Mouse (Mus musculus) embryo, embryonic 11 days (tissue): ENCODE results near the gene Tspan33.
A peak's percentile ranks its signal among the peaks of the same experiment; 100 is the strongest.
"Not testable (repeated sequence)": the region's sequence is repeated elsewhere in the genome, so short reads cannot be mapped to it uniquely, and the experiment has no call there.

Source experiments
- DNase-seq: peaks from one replicate; pipeline ENCODE4 v3.0.0-alpha.2; 2015

Gene Tspan33

DNA sequence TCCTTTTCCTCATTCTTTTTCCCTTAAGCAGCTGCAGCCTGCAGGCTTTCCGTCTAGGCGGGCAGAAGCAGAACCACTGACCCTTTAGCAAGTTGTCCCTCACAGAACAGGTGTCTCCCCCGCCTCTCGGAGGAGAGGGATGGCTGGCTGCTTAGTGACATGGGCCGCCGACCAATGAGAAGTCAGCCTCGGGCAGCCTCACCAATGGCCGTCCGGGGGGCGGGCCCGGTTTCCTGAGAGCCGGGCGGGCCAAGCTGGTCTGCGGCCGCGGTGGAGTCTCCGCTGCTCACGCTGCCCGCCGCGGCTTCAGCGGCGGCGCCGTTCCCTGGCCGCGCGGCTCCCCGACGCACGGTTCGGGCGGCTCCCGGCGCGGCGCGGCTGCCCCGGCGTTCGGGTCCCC lies at the start of gene Tspan33:
Gene Tspan33 (plus strand): TSS at position 270 of the 400 bp plus-strand sequence.
- peak; percentile 97 for DNase-seq

DNA sequence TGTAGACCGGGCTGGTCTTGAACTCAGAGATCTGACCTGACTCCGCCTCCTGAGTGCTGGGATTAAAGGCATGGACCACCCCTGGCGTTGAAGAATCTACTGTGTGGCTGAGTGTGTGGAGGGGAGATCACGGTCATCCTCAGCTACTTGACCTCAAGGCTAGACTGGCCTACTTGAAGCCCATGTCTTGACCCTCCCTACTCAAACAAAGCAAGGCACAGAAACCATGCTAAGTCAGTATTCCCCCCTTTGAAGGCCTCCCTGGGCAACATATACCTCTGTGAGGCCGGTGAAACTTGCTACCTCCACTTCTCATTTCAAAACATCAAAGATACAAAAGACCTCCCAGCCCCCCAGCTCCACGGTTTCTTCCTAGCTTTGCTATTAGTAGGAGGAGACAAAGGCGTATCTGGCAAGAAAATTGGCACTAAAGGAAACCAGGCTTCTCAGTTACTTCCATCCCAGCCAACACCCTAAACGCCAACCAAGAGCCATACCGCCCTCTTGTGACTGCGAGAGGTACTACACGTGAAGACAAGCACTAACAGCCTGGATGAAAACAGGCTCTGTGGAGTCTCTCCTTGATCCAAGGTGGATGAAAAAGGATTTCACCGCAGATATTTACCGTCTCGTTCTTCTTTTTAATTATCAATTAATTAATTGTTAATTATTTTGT lies 44.4 kb upstream of the Tspan33 start:
- peak; percentile 85 for DNase-seq

DNA sequence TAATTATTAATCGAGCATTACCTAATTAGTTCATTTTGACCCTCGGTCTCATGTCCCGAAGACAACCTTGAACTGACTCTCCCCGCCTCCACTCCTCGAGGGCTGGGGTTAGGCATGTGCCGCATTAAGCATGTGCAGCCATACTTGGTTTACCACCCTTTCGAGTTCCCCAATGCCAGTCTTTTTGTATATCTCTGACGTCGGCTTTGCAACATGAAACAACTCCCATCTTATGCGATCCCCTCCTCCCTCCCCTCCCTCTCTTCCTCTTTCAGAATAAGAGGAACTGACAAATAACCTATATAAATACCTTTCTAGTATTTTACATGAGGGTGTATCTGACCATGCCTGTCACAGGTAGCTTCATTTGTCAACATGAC lies 43.9 kb upstream of the Tspan33 start:
- no peak for DNase-seq

DNA sequence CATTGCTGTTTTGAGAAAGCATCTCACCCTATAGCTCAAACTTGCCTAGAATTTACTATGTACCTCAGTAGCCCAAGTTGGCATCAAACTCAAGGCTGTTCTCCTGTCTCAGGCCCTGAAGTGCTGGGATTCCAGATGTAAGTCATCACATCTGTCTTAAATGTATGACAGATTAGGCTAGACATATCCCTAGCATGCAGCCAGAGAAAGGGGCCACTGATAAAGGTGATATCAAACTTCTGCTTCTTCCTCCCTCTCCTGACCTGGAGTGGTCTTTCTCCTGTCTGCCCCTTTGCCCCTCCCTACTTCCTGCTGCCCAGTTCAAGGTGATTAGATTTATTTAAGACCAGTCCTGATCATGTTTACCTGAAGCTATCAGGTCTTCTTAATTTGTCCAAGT lies 40.8 kb upstream of the Tspan33 start:
- no peak for DNase-seq

DNA sequence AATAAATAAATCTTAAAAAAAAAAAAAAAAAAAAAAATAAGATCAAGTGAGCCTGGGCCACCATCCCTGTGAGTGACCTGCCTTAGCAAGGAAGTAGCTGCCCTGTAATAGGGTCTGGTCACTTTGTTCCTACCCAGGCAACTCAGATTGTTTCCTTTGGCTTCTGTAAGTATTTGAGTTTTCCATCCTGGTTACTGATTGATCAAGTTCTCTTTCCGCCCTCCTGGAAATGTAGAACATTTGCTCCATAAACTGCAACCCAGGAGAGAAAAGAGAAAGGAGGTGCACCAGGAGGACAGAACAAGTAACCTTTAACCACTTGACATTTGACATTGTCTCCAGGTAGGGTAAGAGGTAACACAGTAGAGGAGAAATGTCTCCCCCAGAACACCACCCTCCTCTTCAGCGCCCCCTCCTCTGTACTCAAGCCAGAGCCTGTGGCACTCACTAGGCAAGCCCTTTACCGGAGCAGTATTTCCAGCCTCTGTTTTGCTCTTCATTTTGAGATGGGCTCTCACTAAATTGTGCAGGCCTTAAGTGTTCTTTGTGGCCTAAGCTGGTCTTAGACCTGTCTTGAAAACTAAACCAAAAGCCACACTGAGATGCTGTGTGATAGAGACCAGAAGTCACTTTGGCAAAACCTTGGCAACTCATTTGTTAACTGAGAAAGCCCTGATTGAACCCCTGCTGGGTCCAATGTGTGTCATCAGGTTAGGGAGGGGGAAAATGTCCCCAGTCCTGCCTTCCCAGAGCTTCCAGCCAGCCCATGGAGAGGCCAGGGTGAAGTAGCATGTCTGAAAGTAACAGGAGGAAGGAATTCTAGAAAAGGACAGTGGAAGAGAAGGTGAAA lies 35.2 kb upstream of the Tspan33 start:
- no peak for DNase-seq

DNA sequence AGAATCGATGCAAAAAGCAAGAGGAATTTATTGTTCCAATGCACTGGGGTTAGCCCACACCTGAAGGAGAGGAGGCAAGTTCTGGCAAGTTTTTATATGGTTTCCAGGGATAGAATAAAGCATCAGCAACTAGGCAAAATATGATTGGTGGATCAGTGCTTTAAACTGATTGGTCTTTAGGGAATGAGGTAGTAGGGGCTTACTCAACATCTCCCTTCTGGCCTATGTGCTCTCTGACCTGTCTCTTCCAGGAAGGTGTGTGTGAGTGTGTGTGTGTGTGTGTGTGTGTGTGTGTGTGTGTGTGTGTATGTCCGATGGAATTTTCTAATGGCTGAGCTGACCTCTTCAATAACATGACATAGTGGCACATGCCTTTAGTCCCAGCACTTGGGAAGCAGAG lies 34.1 kb upstream of the Tspan33 start:
- no peak for DNase-seq

DNA sequence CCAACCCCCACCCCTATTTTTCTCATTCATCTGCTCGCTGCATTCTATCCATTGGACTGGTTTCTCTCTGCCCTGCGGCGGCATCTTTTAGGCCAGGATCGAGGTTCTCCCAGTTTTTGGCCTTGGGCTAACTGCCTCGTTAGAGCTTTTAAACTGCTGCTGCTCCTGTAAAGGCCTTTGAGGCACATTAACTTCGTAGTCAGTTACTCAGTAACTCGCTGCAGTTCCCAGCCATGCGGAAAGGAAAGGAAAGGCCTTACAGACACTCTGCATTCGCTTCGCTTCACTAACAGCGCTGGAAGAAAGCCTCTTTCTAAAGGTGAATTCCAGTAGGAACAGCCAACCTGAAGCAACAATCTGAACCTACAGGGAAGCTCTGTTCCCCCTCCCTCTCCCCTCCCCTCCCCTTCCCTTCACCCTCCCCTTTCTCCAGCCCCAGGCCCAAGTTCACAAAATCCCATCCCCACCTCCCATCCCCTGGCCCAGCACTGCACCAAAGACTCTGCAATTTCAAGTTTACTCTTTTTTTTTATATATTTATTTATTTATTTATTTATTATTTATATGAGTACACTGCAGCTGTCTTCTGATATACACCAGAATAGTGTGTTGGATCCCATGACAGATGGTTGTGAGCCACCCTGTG lies 33.2 kb upstream of the Tspan33 start:
- no peak for DNase-seq

DNA sequence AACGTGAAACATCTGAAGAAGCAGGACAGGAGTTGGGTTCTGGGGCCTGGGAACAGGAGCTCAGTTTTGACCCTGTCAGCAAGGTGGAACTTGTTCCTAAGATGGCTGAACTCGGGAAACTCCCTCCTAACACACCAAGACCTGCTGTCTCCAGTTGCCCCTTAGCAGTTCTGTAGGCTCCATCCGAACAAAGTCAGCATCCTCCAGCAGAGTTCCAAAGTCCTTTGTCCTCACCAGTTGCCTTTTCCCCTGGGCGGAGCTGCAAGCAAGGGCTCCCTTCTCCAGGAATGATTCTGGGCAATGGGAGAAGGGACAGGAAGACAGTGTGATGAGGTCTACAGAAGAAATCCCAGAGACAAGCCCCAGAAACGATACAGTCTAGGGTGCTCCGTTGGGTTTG lies 26.8 kb upstream of the Tspan33 start:
- no peak for DNase-seq

DNA sequence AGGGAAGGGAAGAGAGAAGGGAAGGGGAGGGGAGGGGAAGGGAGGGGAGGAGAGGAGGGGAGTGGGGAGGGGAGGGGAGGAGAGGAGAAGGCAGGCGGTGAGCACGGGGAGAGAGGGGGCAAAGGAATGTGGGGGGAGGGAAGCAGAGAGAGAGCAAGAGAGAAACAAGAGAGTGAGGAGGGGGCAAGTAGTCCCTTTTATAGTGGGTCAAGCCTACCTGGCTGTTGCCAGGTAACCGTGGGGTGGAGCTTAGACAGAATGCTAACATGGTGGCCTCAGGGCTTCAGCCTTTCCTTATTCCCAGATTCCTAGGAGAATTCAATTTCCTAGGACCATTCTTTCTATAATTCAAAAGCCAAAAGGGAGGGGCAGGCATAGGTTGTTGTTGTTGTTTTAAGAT lies 22.3 kb upstream of the Tspan33 start:
- no peak for DNase-seq

DNA sequence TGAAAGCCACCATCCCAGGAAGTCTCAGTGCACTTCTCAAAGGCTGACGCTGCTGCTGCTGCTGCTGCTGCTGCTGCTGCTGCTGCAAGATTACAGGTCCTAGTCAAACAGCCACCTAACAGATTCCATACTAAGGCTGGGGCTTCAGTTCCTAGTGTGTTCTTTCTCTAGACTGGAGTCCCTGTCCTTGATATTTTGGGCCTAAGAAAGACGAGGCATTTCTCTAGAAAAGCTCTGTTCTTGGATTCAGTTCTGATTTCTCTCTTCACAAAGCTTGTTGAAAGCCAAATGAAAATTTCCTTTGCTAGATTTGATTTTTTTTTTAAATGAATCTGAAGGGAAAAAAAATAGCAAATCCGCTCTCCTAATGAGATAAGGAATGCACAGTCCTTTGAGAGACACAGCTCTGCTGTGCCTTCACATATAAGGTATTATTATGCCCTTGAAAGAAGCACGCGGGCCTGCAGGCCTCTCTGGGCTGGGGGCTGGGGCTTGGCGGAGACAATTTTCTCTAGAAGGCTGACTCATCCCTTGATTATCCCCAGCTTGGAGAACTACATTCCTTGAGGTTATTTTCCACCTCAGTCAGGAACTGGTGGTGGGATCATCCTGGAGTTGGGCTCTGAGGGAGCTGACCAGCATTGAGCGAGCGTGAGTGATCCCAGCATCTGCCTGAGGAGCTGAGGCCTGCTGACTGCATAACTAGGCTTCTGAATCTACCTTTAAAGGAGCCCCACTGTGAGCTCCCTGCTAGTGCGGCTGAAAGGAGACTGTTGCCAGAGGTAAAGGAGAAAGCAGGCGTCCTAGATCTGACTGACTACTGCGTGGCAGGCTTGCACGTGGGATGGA lies 21.2 kb upstream of the Tspan33 start:
- DNase-seq = no peak

DNA sequence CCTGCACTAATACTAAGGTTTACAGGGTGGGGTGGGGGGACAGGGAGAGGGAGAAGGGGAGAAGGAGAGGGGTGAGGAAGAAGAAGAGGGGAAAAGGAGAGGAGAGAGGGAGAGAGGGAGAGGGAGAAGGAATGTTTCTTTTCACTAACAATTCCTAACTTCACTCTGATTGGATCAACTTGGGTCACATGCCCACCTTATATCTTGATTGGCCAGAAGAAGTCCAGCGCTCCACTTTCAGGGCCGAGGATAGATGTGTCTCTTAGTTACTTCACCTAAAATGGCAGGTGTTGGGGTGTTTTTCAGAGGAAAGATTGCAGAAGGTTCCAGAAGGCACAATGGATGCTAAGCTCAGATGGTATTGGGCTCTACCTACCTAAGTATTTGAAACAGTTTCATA lies 20.3 kb upstream of the Tspan33 start:
- DNase-seq = no peak

DNA sequence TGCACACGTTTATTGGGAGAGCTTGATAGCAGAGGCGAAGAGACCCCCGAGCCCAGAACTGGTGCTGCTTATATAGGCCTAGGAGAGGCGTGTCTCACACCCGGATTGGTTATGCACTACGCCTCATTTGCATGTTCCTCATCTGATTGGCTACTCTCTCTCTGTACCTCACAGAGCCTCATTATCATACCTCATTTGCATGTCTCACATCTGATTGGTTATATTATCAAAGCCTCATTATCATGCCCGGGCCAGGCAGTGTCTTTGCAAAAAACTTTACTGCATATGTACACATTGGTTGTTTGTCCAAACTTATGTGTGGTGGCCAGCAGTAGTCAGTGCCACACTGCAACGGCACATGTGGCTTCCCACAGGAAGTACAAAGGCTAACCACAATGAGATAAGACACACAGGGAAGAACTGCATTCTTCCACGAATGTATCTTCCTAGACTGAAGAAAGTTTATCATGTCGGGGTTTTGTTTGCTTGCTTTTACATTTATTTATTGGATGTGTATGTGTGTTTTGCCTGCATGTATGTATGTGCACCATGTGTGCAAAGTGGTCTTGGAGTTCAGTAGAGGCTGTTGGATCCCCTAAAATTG lies 14.0 kb upstream of the Tspan33 start:
- DNase-seq = not testable (repeated sequence)

DNA sequence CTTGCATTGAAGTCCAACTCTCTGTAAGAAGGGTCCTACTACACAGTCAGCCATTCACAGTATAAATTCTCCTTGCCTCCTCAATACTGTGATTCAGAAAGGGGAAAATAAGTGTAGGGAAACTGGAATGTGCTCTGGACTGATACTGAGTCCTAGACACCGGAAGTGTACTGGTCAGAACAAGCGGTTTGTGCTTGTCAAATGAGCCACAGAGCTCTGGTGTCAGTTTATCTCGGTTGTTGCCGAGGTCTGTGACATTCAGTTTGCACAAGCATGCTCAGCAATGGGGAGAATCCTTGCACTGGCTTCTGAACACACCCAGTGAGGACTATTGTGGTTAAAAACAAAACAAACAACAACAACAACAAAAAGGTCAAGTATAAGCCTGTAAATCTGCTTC lies 12.2 kb upstream of the Tspan33 start:
- DNase-seq = no peak

DNA sequence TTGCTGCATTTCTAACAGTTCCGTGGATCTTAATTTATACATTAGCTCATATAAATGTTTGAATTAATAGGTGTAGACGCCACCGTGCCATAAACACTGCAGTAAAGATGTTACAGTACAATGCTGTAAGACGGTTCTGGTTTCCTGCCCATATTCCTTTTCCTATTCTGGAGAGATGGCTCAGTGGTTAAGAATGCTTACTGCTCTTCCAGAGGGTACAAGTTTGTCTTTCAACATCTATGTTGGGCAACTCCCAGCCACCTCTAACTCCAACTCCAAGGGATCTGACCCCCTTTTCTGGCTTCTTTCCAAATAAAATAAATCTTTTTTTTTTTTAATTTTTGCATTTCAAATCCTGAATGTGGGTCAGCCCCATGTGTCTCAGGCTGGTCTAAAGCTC lies 9.3 kb upstream of the Tspan33 start:
- DNase-seq = no peak

DNA sequence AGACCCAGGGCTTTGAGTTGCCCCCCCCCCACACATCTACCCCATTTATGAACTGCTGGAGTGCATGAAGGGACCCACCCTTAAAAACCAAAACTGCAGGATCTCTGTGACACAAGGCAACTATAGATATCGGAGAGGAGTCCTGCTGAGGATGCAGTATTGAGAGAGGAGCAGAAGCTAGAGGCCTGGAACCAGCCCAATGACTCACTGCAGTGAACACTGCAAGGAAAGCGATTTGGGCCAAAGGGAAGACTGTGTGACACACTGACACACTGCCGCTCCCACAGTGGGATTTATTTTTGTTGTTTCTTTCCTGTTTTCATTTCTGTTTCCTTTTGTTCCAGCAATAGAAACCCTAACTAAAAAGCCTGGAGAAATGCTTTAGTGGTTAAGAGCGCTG lies 8.1 kb upstream of the Tspan33 start:
- DNase-seq = no peak

DNA sequence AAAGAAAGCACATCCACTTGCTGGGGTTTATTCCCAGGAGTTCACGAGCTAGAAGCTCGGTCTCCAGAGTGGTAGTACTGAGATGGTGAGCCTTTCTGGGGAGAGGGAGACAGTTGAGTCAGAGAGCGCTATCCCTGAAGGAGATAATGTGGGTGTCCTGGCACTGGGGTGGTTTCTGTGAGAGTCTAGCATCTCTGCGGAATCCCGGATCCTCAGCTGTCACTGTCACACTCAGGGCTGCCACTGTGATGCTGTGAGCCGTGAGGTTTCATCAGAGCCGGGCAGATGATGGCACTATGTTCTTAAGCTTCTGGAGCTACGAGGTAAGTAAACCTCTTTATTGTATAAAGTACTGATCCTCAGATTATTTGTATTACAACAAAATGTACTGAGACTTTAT lies 4.6 kb upstream of the Tspan33 start:
- no peak for DNase-seq

DNA sequence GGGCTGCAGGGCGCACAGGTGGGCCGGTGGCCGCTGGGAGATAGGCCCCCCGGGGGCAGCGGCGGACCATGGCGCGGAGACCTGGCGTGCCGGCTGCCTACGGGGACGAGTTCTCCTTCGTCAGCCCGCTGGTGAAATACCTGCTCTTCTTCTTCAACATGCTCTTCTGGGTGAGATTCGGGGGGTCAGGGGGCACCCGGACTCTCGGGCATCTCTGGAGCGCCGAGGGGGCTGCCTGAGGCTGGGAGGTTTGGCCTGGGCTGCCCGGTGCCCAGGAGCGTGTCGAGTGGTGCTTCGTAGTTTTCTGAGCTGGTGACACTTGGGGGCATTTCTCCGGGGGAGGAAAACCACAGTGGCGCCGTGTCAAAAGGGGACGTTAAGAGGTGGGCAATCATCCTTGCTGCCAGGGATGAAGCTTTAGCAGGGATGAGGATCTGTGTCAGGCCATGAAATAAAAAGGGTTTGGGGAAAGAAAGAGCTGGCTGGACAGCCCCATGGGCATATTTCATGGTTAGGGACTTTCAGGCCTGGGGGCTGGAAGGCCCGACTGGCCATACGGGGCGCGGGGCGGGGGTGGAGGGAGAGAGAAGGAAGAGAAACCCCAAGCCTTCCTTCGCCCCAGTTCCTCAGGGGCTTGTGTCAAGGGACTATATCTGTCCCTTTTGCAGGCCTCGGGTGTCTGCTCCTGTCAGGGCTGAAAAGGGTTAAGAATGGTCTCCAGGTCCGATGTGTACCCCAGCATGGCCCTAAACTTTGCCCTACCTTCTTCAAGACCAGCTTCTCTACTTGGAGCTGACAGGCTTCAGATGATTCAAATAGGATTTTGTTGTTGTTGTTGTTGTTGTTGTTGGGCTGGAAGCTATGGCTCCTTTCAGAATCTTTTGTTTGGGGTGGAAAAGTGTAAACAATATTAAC lies 610 bp downstream of the Tspan33 start:
- DNase-seq = no peak

DNA sequence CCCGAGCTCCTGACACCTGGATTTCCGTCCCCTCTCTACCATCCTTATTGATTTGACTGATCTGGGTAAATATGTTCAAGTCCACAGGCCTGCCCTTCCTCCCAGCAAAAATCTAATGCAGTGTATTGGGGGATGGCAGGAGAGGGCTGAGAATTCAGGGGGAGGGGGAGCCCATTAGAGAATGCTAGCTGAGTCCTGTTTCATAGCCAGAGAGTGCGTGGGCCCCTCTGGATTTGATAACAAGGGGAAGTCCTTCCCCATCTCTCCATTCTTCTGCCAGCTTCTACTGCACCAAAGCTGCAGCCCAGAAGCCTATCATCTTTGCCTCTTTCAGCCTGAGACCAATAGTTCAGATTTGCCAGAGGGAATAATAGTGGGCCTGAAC lies 1.3 kb downstream of the Tspan33 start:
- no peak for DNase-seq

DNA sequence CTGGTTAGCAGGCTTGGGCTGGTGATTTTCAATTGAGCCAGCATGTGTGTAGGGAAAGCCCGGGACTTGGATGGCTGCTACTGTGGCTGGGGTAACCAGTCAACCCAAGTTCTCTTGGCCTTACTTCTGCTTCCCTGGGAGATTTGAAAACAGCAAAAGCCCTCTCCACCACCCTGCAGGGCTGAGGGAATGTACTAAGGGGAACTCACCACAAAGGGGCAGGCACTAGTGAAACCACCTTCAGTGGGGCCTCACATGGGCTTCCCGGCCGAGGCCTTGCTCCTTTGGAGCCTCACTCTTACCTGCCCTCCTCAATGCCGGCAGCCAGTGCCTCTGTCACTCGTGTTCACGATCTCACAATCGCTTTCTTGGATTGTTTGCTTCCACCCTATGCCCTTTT lies 2.0 kb downstream of the Tspan33 start:
- no peak for DNase-seq

DNA sequence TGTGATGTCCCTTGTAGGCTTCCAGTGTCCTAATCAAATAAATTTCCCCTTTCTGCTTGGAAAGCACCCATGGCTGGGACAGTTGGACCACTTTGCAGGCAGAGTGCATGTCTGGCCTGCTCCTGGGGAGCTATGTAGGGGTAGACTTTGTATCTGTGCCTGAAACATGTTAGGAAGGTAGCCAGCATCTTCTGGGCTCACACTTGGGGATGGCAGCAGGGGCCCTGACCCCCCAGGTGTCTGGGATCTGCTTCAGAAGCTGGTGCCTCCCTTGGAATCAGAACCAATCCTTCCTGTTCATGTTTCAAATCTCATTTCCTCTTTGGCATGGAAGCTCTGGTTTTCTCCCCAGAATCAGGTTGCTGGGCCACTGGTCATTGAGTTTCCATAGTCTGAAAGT lies 3.1 kb downstream of the Tspan33 start:
- no peak for DNase-seq

DNA sequence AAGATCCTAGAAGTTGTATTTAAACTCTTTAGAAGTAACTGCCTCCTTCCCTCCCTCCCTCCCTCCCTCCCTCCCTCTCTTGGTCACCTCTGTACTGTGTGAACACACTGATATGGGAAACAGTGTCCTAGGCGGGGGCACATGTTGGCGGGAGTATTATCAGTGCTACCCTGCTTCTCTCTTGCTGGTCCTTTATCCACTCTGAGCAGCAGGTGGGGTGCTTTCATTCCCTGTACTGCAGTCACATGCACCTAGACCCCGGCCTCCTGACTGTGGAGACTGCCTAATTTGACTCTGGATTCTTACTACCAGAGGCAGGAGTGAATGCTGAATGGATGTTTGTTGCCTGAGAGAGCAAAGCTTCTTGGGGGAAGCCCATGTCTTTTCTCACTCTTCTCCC lies 3.5 kb downstream of the Tspan33 start:
- DNase-seq = no peak
